Mouse (Mus musculus): Measurements from ENCODE around the gene Tcte2.

DNA sequence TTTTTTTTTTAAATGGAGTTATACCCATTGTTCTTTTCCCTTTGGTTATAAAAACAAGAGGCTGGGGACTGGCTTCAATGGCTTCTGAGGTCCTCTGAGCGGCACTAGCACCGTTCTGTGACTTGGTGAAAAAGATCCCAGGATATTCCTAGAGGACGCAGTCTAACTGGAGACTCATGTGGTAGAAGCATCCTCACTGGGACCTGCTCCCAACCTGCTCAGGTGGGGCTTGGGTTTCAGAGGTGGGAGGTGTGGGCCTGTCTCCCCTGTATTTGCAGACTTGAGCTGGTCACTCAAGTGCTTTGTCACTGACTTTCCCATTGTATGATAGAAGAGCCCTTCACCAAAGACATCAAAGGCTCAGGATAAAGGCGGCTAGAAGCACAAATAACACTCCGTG lies 21.6 kb downstream of the Tcte2 start:
- TF ChIP-seq CTCF (IDR thresholded peaks at IDR 0.05; ENCODE audit: borderline replicate concordance, insufficient read depth, low read length) = no peak
- TF ChIP-seq POLR2A (IDR thresholded peaks at IDR 0.05; ENCODE audit: low read depth, low read length) = no peak

Data from embryonic fibroblast, embryonic 13.5 days (primary cell).